Mouse (Mus musculus) neural tube, embryonic 13.5 days (tissue): ENCODE measurements around the gene Metap1. TPM values are rescaled to one million over a fixed set of nuclear protein-coding genes. Genes with fewer than 3 reads are reported as not detected.

Experiments
- ATAC-seq: fragments of 200-750 bp; cut with Nextera tagmentation; 2 replicates; pipeline ENCODE4 v1.8.0; 2017; ENCODE audit warnings: low read depth, mild to moderate bottlenecking, moderate TSS enrichment, moderate library complexity
- H3K27ac ChIP-seq: fragments of 300-500 bp; sonication (generic); replicated peaks from 2 replicates; pipeline ENCODE4 v1.5.1; 2015; ENCODE audit warnings: moderate library complexity, mild to moderate bottlenecking, inconsistent platforms
- H3K27me3 ChIP-seq: fragments of 300-500 bp; sonication (generic); 2 replicates; pipeline ENCODE4 v1.6.1; 2015; ENCODE audit warnings: mild to moderate bottlenecking, inconsistent platforms
- H3K36me3 ChIP-seq: fragments of 300-500 bp; sonication (generic); 2 replicates; pipeline ENCODE4 v1.6.1; 2015; ENCODE audit warnings: mild to moderate bottlenecking, inconsistent platforms
- H3K4me1 ChIP-seq: fragments of 300-500 bp; sonication (generic); replicated peaks from 2 replicates; pipeline ENCODE4 v1.6.1; 2015; ENCODE audit warnings: inconsistent platforms
- H3K4me2 ChIP-seq: fragments of 300-500 bp; sonication (generic); 2 replicates; pipeline ENCODE4 v1.6.1; 2015; ENCODE audit warnings: inconsistent platforms, mild to moderate bottlenecking, moderate library complexity
- H3K4me3 ChIP-seq: fragments of 300-500 bp; sonication (generic); 2 replicates; pipeline ENCODE4 v1.5.1; 2015; ENCODE audit warnings: mild to moderate bottlenecking, inconsistent platforms
- H3K9ac ChIP-seq: fragments of 300-500 bp; sonication (generic); 2 replicates; pipeline ENCODE4 v1.6.1; 2015; ENCODE audit warnings: moderate library complexity, mild to moderate bottlenecking, inconsistent platforms
- H3K9me3 ChIP-seq: fragments of 300-500 bp; sonication (generic); 2 replicates; pipeline ENCODE4 v1.6.1; 2016; ENCODE audit warnings: inconsistent platforms
- WGBS: fragments of 180-500 bp; shearing (Covaris S2); methylation state at CpG from one replicate; pipeline ENCODE4 v1.1.7; 2015; 5-methylcytosine and 5-hydroxymethylcytosine counted together
- microRNA counts: library from miRNA; unstranded; fragments of <30 nt; microRNA quantifications from one replicate; lab custom pipeline; 2016
- microRNA-seq: library from miRNA; unstranded; fragments of <30 nt; microRNA quantifications from one replicate; pipeline ENCODE4, GENCODE M21; 2016
- polyA plus RNA-seq: library from polyadenylated mRNA; unstranded; fragments of >200 nt; fragmentation: Nextera tagmentation; extraction: Ambion mirVana; gene quantifications from 2 replicates; pipeline ENCODE4 v1.2.1, GENCODE M21; 2015

Gene Metap1
- polyA plus RNA-seq, 1 experiment from 2014 or later, result 46.1 TPM

DNA sequence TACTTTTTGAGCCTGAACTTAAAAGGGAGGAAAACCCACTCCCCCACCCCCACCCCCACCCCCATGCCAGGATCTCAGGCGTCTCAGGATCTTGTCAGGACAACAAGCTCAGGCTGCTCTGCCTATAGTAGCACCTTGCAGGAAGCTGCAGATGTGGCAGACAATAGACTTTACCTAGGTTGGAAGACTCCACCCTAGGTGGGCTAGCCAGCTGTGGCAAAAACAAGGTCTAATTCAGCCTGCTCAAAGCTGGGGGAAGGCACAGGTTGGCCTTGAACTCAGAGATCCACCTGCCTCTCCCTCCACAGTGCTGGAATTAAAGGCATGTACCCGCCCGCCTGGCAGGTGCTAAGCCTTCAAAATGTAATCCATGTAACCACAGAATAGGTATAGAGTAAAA lies 50.6 kb downstream of the Metap1 start:
- Histone ChIP-seq H3K4me1 (peaks cover 9% of the 10 kb centered on the region), H3K9me3 (no peaks in the 10 kb centered on the region), H3K36me3 (no peaks in the 10 kb centered on the region), H3K4me2 (no peak overlapping the region), H3K27me3 (no peaks in the 10 kb centered on the region), H3K4me3 (no peak overlapping the region), H3K9ac (no peak overlapping the region), H3K27ac (no peak overlapping the region)
- ATAC-seq, result no peak
- 93% methylated on average over 3 of the region's 3 CpGs for WGBS

DNA sequence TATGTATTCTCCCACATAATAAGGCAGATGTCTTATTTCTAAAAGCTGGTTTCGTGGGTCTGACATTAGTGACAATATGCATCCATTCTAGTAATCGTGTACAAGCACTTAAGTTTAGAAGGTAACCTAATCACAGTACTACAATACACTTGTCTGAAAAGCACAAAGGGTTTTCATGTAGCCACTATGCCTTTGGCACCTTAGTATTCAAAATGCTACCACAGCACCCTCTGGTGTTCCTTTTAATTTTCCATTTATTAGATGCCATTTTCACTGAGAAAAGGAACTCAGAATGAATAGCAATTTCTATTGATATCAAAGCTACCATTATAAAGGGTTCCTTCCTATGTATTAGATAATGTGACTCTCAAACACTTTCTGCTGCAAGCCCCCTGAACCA lies 57.5 kb downstream of the Metap1 start:
- 73% methylated on average over 2 of the region's 2 CpGs for WGBS
- no peak overlapping the region for H3K4me2 ChIP-seq
- no peak overlapping the region for H3K4me3 ChIP-seq
- H3K27ac ChIP-seq, result no peak overlapping the region
- H3K9ac ChIP-seq, result no peak overlapping the region
- no peak for ATAC-seq
- H3K36me3 ChIP-seq, result no peaks in the 10 kb centered on the region
- no peaks in the 10 kb centered on the region for H3K4me1 ChIP-seq
- no peaks in the 10 kb centered on the region for H3K27me3 ChIP-seq
- H3K9me3 ChIP-seq, result no peaks in the 10 kb centered on the region

DNA sequence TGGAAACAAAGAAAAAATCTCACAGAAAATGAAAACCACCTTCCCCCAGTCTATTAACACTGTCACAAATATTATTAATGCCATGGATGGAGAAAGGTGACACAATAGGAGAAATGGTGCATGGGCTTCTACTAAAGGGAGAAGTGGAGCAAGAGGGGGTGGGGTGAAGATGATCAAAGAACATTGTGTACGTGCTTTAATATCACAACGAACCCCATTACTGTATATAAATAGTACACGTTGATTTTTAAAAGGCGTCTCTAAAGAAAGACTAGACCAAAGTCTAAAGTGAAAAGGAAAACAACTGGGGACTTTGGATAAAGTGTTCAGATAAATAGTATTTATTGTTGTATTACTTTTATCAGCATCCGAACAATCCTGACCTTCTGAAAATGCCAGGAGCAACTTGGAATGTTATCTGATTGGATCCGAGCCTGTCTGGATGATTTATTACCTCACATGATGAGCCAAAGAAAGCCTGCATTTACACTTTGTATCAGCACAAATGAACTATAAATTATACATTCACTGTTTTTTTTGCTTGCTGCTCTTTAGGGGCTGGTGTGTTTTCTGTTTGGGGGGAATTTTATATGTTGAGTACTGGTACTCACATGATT lies 58.8 kb downstream of the Metap1 start:
- Histone ChIP-seq H3K4me3 (no peak overlapping the region), H3K4me1 (no peaks in the 10 kb centered on the region), H3K27ac (no peak overlapping the region), H3K4me2 (no peak overlapping the region), H3K9me3 (no peaks in the 10 kb centered on the region), H3K9ac (no peak overlapping the region), H3K36me3 (no peaks in the 10 kb centered on the region), H3K27me3 (no peaks in the 10 kb centered on the region)
- 80% methylated on average over 6 of the region's 6 CpGs for whole genome bisulfite sequencing
- no peak for ATAC-seq

DNA sequence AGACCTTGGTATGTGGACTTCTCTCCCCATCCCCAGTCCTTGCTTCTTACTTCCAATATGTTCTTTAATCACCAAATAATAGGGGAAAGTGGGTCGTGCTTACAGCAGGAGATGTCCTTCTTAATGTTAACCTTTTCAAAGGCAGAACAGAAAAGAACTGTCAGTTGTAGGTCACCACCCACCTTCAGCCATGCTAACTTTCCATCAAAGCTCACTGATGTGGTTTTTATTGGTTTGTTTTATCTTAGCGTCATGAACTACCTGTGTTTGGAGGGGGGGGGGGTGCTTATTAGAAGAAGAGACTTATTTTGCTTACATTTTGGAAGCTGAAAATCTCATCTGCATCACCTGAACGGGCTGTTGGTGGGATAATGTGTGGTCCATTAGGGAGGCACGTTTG lies 65.1 kb downstream of the Metap1 start:
- Histone ChIP-seq H3K9ac (no peak overlapping the region), H3K36me3 (no peaks in the 10 kb centered on the region), H3K4me3 (no peak overlapping the region), H3K4me1 (no peaks in the 10 kb centered on the region), H3K9me3 (no peaks in the 10 kb centered on the region), H3K27ac (no peak overlapping the region), H3K27me3 (no peaks in the 10 kb centered on the region), H3K4me2 (no peak overlapping the region)
- ATAC-seq, result no peak
- 77% methylated on average over 4 of the region's 4 CpGs for WGBS

DNA sequence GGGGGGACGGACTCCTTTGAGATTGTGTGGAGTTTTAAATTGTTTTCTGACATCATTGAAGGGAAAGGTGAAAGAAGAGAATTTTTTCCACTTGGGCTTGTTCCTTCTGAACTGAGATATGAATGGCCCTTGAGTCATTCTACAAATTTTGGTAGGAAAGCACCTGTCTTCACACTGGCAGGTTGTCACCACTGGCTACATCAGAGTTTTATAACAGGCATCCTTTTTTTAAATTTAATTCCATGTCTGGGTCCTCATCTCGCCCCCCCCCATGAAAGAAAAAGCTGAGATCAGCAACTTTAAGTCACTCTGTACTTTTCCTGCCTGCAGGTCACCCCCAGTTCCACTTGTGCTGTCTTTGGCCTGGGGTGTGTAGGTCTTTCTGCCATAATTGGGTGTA lies 65.7 kb downstream of the Metap1 start:
- Histone ChIP-seq H3K4me3 (no peak overlapping the region), H3K4me2 (no peak overlapping the region), H3K36me3 (no peaks in the 10 kb centered on the region), H3K27ac (no peak overlapping the region), H3K27me3 (no peaks in the 10 kb centered on the region), H3K4me1 (no peaks in the 10 kb centered on the region), H3K9me3 (no peaks in the 10 kb centered on the region), H3K9ac (no peak overlapping the region)
- ATAC-seq, result no peak
- 67% methylated on average over 2 of the region's 2 CpGs for WGBS

DNA sequence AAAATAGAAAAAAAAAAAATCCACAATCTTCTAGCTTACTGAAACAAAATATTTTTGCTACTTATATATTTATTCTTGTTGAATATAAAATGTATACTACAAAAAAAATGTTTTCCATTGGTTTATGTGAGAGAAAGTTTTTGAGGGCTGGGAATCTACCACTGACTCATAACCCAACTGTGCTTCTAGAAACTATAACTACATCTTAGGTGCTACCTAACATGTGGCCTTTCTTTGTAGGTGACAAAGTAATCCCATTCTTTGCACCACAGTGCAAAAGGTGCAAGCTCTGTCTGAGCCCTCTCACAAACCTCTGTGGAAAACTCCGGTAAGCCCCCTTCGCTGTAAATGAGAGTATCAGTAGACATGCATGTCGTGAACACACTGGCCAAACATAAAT lies 68.9 kb downstream of the Metap1 start:
- no peak overlapping the region for H3K9ac ChIP-seq
- H3K4me3 ChIP-seq, result no peak overlapping the region
- ATAC-seq, result no peak
- no peaks in the 10 kb centered on the region for H3K9me3 ChIP-seq
- H3K4me2 ChIP-seq, result no peak overlapping the region
- no peak overlapping the region for H3K27ac ChIP-seq
- H3K36me3 ChIP-seq, result no peaks in the 10 kb centered on the region
- H3K27me3 ChIP-seq, result no peaks in the 10 kb centered on the region
- no peaks in the 10 kb centered on the region for H3K4me1 ChIP-seq
- WGBS, result 93% methylated on average over 3 of the region's 3 CpGs

DNA sequence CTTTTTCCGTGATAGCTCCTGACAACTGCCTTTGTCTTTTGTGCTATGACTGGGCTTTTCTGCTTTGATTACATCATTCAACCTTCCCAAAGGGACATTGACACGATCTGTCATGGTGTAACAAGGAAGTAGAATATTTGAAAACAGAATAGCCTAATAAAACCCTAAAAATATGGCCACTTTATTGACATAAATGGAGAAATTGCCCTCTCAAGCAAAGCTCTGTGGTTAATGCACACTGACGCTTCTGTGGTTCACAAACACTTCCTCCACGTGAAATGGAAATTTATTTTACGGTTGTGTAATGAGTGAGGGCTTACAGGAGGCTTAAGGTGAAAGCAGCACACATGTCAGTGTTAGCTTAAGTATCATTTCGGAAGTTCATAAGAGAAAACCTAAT lies 69.9 kb downstream of the Metap1 start:
- Histone ChIP-seq H3K4me2 (no peak overlapping the region), H3K27ac (no peak overlapping the region), H3K27me3 (no peaks in the 10 kb centered on the region), H3K4me1 (no peaks in the 10 kb centered on the region), H3K4me3 (no peak overlapping the region), H3K36me3 (no peaks in the 10 kb centered on the region), H3K9me3 (no peaks in the 10 kb centered on the region), H3K9ac (no peak overlapping the region)
- 80% methylated on average over 6 of the region's 6 CpGs for WGBS
- ATAC-seq, result no peak

DNA sequence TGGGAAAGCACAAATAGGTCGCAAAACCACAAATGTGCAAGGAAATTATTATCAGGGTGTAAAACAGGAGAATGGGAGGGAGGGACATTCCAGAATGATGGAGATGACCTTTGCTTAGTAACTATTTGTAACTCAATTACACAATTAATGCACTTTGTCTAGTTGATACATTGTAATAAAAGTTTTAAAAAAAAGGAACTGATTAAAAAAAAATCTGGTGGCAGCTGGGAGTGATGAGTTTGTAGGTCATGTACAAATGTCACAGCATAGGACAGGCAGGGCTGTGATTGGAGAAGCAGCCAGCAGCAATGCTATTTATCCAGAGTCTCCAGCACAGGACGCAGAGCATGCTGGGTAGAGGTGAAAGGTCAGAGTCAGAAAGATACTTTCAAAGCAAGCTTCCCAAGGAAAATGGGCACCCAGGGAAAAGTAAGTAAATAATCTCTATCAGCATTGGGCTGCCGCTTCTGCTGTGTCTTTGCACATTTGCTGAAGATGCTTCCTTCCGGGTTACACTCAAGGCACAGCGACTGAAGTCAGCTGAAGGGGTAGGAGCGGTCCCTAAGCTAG lies 74.1 kb downstream of the Metap1 start, which contains the start of gene Adh4:
Adh4 (plus strand) TSS at position 346 of the 570 bp plus-strand sequence.
- Histone ChIP-seq H3K27ac (no peak within 1 kb of the TSS), H3K9ac (no peak within 1 kb of the TSS), H3K9me3 (no peaks in the 10 kb centered on the region), H3K4me3 (no peak within 1 kb of the TSS), H3K36me3 (no peaks in the 10 kb centered on the region), H3K4me1 (no peaks in the 10 kb centered on the region), H3K27me3 (no peaks in the 10 kb centered on the region), H3K4me2 (no peak within 1 kb of the TSS)
- no peak for ATAC-seq
- 71% methylated on average over 6 of the region's 6 CpGs for WGBS

DNA sequence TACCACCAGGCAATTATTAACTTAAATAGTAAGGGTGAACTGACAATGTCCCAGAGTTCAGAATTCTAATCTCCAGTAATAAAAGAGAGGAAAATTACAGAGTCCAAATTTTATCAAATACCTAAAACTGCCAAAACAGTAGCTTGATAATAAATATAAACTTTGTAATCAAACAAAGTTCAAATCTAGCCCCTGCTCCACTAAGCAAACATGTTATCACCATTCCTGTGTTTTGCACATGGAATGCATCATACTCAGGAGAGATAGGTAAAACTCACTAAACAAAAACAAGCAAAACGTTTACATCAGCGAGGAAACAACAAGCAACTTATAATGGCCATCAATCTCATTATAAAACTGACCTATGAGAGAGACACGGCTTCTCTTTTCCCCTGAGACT lies 79.1 kb downstream of the Metap1 start:
- H3K27ac ChIP-seq, result no peak overlapping the region
- H3K4me3 ChIP-seq, result no peak overlapping the region
- H3K4me2 ChIP-seq, result no peak overlapping the region
- whole genome bisulfite sequencing, result 67% methylated on average over 3 of the region's 3 CpGs
- no peaks in the 10 kb centered on the region for H3K27me3 ChIP-seq
- no peaks in the 10 kb centered on the region for H3K36me3 ChIP-seq
- ATAC-seq, result no peak
- H3K4me1 ChIP-seq, result no peaks in the 10 kb centered on the region
- H3K9me3 ChIP-seq, result no peaks in the 10 kb centered on the region
- H3K9ac ChIP-seq, result no peak overlapping the region

DNA sequence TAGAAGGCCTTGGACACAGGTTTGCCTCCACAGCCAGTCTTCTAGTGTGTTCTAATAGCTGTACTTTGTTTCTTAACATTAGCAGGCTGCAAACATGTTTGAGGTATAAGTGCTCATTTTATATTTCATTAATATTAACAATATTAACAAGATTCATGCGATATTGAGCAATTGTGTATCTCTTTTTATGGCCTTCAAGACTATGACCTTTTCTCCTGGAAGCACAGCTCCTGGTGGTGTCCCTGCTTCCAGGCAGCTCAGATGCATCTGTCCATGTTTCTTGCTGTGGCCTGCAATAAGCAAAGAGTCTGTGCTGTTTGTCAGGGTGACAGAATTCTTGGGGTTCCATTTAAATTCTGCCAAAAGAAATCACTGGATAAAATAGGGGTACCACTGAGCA lies 79.7 kb downstream of the Metap1 start:
- Histone ChIP-seq H3K4me2 (no peak overlapping the region), H3K9me3 (no peaks in the 10 kb centered on the region), H3K4me1 (no peaks in the 10 kb centered on the region), H3K27me3 (no peaks in the 10 kb centered on the region), H3K27ac (no peak overlapping the region), H3K4me3 (no peak overlapping the region), H3K36me3 (no peaks in the 10 kb centered on the region), H3K9ac (no peak overlapping the region)
- 84% methylated on average over 1 of the region's 1 CpGs for WGBS
- ATAC-seq, result no peak

MicroRNA genes within 50 kb of the gene (microRNA counts, 519-probe panel; counts per million panel counts)
- microRNA mmu-miR-1956 (lab: Ali Mortazavi, UCI), result not detected

Small RNA genes within 50 kb of the gene (microRNA-seq; reads per million reads assigned to microRNA genes)
- not detected for gene Mir1956

Other genes with a start within 250 kb of the Metap1 start
- gene Adh1, start 228.5 kb downstream of the Metap1 start, polyA plus RNA-seq, result 3.6 and 7.9 TPM in 2 replicates
- gene Adh6a, start 176.2 kb downstream of the Metap1 start, polyA plus RNA-seq, result 0.14 TPM in 1 of 2 replicates, not detected in the other
- gene Adh6b, start 147.7 kb downstream of the Metap1 start, polyA plus RNA-seq, result 0.17 and 0.29 TPM in 2 replicates
- gene Adh4, start 74.0 kb downstream of the Metap1 start, polyA plus RNA-seq, result not detected in 2 replicates
- gene Adh5, start 46.4 kb downstream of the Metap1 start, polyA plus RNA-seq, result 218 and 255 TPM in 2 replicates
- gene Eif4e, start 36.7 kb upstream of the Metap1 start, polyA plus RNA-seq, result 300 and 384 TPM in 2 replicates